Mouse (Mus musculus) left cerebral cortex, postnatal 25 days (tissue): ENCODE results near the gene Togaram2. TPM values are rescaled to one million over a fixed set of nuclear protein-coding genes. Genes with fewer than 3 reads are reported as not detected.
A peak's percentile ranks its signal among the peaks of the same experiment; 100 is the strongest.
"Not testable (repeated sequence)": the region's sequence is repeated elsewhere in the genome, so short reads cannot be mapped to it uniquely, and the experiment has no call there.

ENCODE experiments used
- DNase-seq, 2 experiments: peaks; one replicate each; pipeline ENCODE4 v3.0.0; 2022; ENCODE audit warnings: low spot score in 2 of 2, mixed read lengths in 1 of 2
- intact Hi-C: fragments of 180-260 bp; cut with DNase I; formaldehyde crosslinking; loops from one replicate; pipeline ENCODE4 v1.15.1; 2025
- total RNA-seq, 2 experiments: library from RNA; stranded (reverse); gene quantifications; 2 replicates each; pipeline ENCODE4 v1.2.3; 2021

The Togaram2 gene
- total RNA-seq, result 1 to 10 TPM; 2.4 to 3.4 TPM

- intact Hi-C loops, result loop anchor here (5.0 kb wide), 1 partner anchor 109 kb away; no protein-coding TSS in a partner anchor
- DNase-seq, result no peak
These were observed at the start of gene Togaram2 for GRCm38 (mm10) chr17:71673092-71673491. Gene Togaram2, plus strand, starts transcription at chr17:71673261.

GRCm38 (mm10) chr17:71631806-71632205 lies 41.3 kb upstream of the Togaram2 start:
- DNase-seq, result no peak
- intact Hi-C loops, result no loop called here

GRCm38 (mm10) chr17:71633350-71633749 lies 39.7 kb upstream of the Togaram2 start:
- DNase-seq, result no peak
- intact Hi-C loops, result no loop called here

- intact Hi-C loops, result no loop called here
- no peak for DNase-seq
These were observed 36.3 kb upstream of the Togaram2 start for GRCm38 (mm10) chr17:71636786-71637185.

GRCm38 (mm10) chr17:71637750-71638265 lies 35.3 kb upstream of the Togaram2 start:
- intact Hi-C loops, result no loop called here
- DNase-seq, result no peak

- intact Hi-C loops, DNase-seq: not testable (repeated sequence)
These were observed 34.0 kb upstream of the Togaram2 start for GRCm38 (mm10) chr17:71639056-71639455.

- peak in 1 of 2 experiments; percentile 62 for DNase-seq
- intact Hi-C loops, result no loop called here
These were observed 32.5 kb upstream of the Togaram2 start for GRCm38 (mm10) chr17:71640421-71641085.

GRCm38 (mm10) chr17:71642190-71642589 lies 30.9 kb upstream of the Togaram2 start:
- intact Hi-C loops, result no loop called here
- DNase-seq, result no peak

- intact Hi-C loops, result no loop called here
- no peak for DNase-seq
These were observed 23.1 kb upstream of the Togaram2 start for GRCm38 (mm10) chr17:71650011-71650410.

- intact Hi-C loops, result no loop called here
- no peak for DNase-seq
These were observed 20.6 kb upstream of the Togaram2 start for GRCm38 (mm10) chr17:71652495-71652894.

- no peak for DNase-seq
- intact Hi-C loops, result no loop called here
These were observed 20.1 kb upstream of the Togaram2 start for GRCm38 (mm10) chr17:71652934-71653333.

GRCm38 (mm10) chr17:71657521-71657920 lies 15.5 kb upstream of the Togaram2 start:
- intact Hi-C loops, result no loop called here
- DNase-seq, result no peak

- intact Hi-C loops, result no loop called here
- DNase-seq, result no peak
These were observed 14.4 kb upstream of the Togaram2 start for GRCm38 (mm10) chr17:71658666-71659065.

- DNase-seq, result no peak
- intact Hi-C loops, result loop anchor here (5.0 kb wide), 4 partner anchors 297 to 942 kb away; partner anchors contain the start of gene Alk
These were observed 12.7 kb upstream of the Togaram2 start for GRCm38 (mm10) chr17:71660390-71660789.

- intact Hi-C loops, result loop anchor here (2.0 to 5.0 kb wide), 6 partner anchors 212 to 1118 kb away; partner anchors contain the start of gene Alk
- peak; percentile 74 to 84 for DNase-seq
These were observed 10.3 kb upstream of the Togaram2 start for GRCm38 (mm10) chr17:71662751-71663250.

- no peak for DNase-seq
- intact Hi-C loops, result loop anchor here (2.0 to 5.0 kb wide), 6 partner anchors 211 to 1117 kb away; partner anchors contain the start of gene Alk
These were observed 9.6 kb upstream of the Togaram2 start for GRCm38 (mm10) chr17:71663491-71663890.

GRCm38 (mm10) chr17:71664172-71664571 lies 8.9 kb upstream of the Togaram2 start:
- no peak for DNase-seq
- intact Hi-C loops, result loop anchor here (5.0 kb wide), 4 partner anchors 293 to 938 kb away; partner anchors contain the start of gene Alk

- DNase-seq, result no peak
These were observed 7.9 kb upstream of the Togaram2 start for GRCm38 (mm10) chr17:71665201-71665600.

GRCm38 (mm10) chr17:71669511-71669910 lies 3.5 kb upstream of the Togaram2 start:
- intact Hi-C loops, result no loop called here
- no peak for DNase-seq

More at GRCm38 (mm10) chr17:71665201-71665600, 7.9 kb upstream of the Togaram2 start:
- intact Hi-C loops, result no loop called here

GRCm38 (mm10) chr17:71671840-71672546 lies 1.1 kb upstream of the Togaram2 start:
- no peak for DNase-seq

More at GRCm38 (mm10) chr17:71671840-71672546, 1.1 kb upstream of the Togaram2 start:
- intact Hi-C loops, result loop anchor here (5.0 kb wide), 1 partner anchor 110 kb away; no protein-coding TSS in a partner anchor
